Mouse (Mus musculus) heart, postnatal 0 days (tissue): ENCODE measurements around the gene Leng1. TPM values are rescaled to one million over a fixed set of nuclear protein-coding genes. Genes with fewer than 3 reads are reported as not detected.
A peak's percentile ranks its signal among the peaks of the same experiment; 100 is the strongest.

Source experiments
- ATAC-seq: fragments of 200-750 bp; cut with Nextera tagmentation; 2 replicates; pipeline ENCODE4 v1.8.0; 2017; ENCODE audit warnings: low read depth, moderate number of reproducible peaks, moderate library complexity; ENCODE audit not compliant: insufficient read depth
- DNase-seq: peaks from one replicate; pipeline ENCODE4 v3.0.0-alpha.2; 2016; ENCODE audit warnings: low spot score
- H3K27ac ChIP-seq: fragments of 300-500 bp; sonication (generic); 2 replicates; pipeline ENCODE4 v1.5.1; 2014; ENCODE audit warnings: low read depth, mild to moderate bottlenecking
- H3K27me3 ChIP-seq: fragments of 300-500 bp; sonication (generic); 2 replicates; pipeline ENCODE4 v1.6.1; 2014; ENCODE audit warnings: low read length, mixed read lengths; ENCODE audit not compliant: control insufficient read depth, insufficient read depth
- H3K36me3 ChIP-seq: fragments of 300-500 bp; sonication (generic); replicated peaks from 2 replicates; pipeline ENCODE4 v1.6.1; 2014; ENCODE audit warnings: low read length, mixed read lengths; ENCODE audit not compliant: control insufficient read depth, insufficient read depth
- H3K4me1 ChIP-seq: fragments of 300-500 bp; sonication (generic); 2 replicates; pipeline ENCODE4 v1.6.1; 2014; ENCODE audit warnings: antibody characterized with exemption; ENCODE audit not compliant: control insufficient read depth, insufficient read depth
- H3K4me2 ChIP-seq: fragments of 300-500 bp; sonication (generic); 2 replicates; pipeline ENCODE4 v1.6.1; 2014; ENCODE audit warnings: low read depth, mild to moderate bottlenecking, low read length, moderate library complexity
- H3K4me3 ChIP-seq: fragments of 300-500 bp; sonication (generic); 2 replicates; pipeline ENCODE4 v1.5.1; 2014; ENCODE audit warnings: low read depth, low read length
- H3K9ac ChIP-seq: fragments of 300-500 bp; sonication (generic); replicated peaks from 2 replicates; pipeline ENCODE4 v1.6.1; 2014; ENCODE audit warnings: low read depth, low read length, mixed read lengths
- H3K9me3 ChIP-seq: fragments of 300-500 bp; sonication (generic); replicated peaks from 2 replicates; pipeline ENCODE4 v1.6.1; 2016; ENCODE audit warnings: low read length; ENCODE audit not compliant: control insufficient read depth
- CTCF ChIP-seq: IDR thresholded peaks from 2 replicates; pipeline ENCODE4 v1.5.1; 2016; ENCODE audit warnings: antibody characterized with exemption, control low read depth, low read depth
- EP300 ChIP-seq: IDR thresholded peaks from 2 replicates; pipeline ENCODE4 v1.6.1; 2016; ENCODE audit warnings: antibody characterized with exemption, low read depth
- WGBS: fragments of 180-500 bp; shearing (Covaris S2); extraction: QIAGEN DNeasy Blood & Tissue Kit; methylation state at CpG from one replicate; pipeline ENCODE4 v1.1.7; 2014; 5-methylcytosine and 5-hydroxymethylcytosine counted together
- microRNA-seq: library from miRNA; unstranded; fragments of <30 nt; microRNA quantifications from one replicate; pipeline ENCODE4, GENCODE M21; 2016
- polyA plus RNA-seq: library from polyadenylated mRNA; unstranded; fragments of >200 nt; fragmentation: Nextera tagmentation; extraction: Ambion mirVana; gene quantifications from 2 replicates; pipeline ENCODE4 v1.2.1, GENCODE M21; 2015
- total RNA-seq: library from RNA; depleted of rRNA; stranded (reverse); fragments of >200 nt; gene quantifications from 2 replicates; pipeline ENCODE4 v1.2.3, GENCODE M21; 2014; ENCODE audit warnings: low replicate concordance; rRNA removed

The Leng1 gene
- total and polyA plus RNA-seq, 2 experiments from 2014 or later = 11.9 to 23.9 TPM

- no peaks in the 10 kb centered on the region for H3K27me3 ChIP-seq
- 82% methylated on average over 13 of the region's 13 CpGs for WGBS
- H3K9me3 ChIP-seq = no peaks in the 10 kb centered on the region
- DNase-seq = no peak
- H3K36me3 ChIP-seq = no peaks in the 10 kb centered on the region
- no peak overlapping the region for H3K9ac ChIP-seq
- no peak overlapping the region for H3K4me2 ChIP-seq
- TF ChIP-seq CTCF (no peak), EP300 (no peak)
- H3K4me1 ChIP-seq = 0 out of 2 replicates have a peak, but pooled peaks cover 3% of the 10 kb centered on the region
- H3K4me3 ChIP-seq = no peak overlapping the region
- no peak for ATAC-seq
- H3K27ac ChIP-seq = no peak overlapping the region
Observed at GRCm38 (mm10) chr7:3611006-3611405, 54.6 kb downstream of the Leng1 start.

DNA sequence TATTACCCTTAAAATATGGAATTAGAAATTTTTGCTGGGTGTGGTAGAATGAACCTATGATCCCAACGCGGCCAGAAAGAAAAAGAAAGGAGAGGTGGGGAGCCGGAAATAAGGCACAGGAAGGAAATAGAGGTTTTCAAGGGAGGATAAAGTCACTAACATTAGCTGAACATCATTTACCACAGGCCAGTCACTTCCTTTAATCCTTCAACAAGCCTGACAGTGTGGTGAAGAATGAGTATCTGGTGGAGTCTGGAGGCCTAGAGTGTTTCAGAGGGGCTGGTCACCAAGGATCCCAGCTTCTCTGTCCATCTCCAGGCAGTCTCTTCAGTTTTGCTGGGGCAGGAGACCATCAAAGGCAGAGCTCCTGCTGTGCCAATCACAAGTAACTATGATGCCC is 55.2 kb downstream of the Leng1 start:
- no peak overlapping the region for H3K4me3 ChIP-seq

More for the DNA sequence above, 55.2 kb downstream of the Leng1 start:
- Histone ChIP-seq H3K36me3 (no peaks in the 10 kb centered on the region), H3K9me3 (no peaks in the 10 kb centered on the region), H3K4me1 (0 out of 2 replicates have a peak, but pooled peaks cover 3% of the 10 kb centered on the region), H3K27ac (no peak overlapping the region), H3K4me2 (no peak overlapping the region), H3K27me3 (no peaks in the 10 kb centered on the region), H3K9ac (no peak overlapping the region)
- TF ChIP-seq CTCF (no peak), EP300 (no peak)
- ATAC-seq (no peak), DNase-seq (no peak)
- 53% methylated on average over 3 of the region's 3 CpGs for WGBS

Small RNA genes within 50 kb of the gene (microRNA-seq; reads per million reads assigned to microRNA genes)
- 7.3 reads per million, percentile 26 among the genes with 10 or more reads in this experiment for gene Mir3572

Other genes with a start within 250 kb of the Leng1 start
- 12.0 and 21.3 TPM in 2 replicates for gene Cacng6, start 241.6 kb downstream of the Leng1 start, total RNA-seq
- gene Cacng6, start 241.6 kb downstream of the Leng1 start, polyA plus RNA-seq = 20.4 and 20.9 TPM in 2 replicates
- 3.6 TPM in 1 of 2 replicates, not detected in the other for gene Tarm1, start 163.2 kb downstream of the Leng1 start, total RNA-seq
- gene Tarm1, start 163.2 kb downstream of the Leng1 start, polyA plus RNA-seq = 0.10 TPM in 1 of 2 replicates, not detected in the other
- 0.19 TPM in 1 of 2 replicates, not detected in the other for gene Oscar, start 49.7 kb downstream of the Leng1 start, total RNA-seq
- gene Oscar, start 49.7 kb downstream of the Leng1 start, polyA plus RNA-seq = 0.25 and 0.37 TPM in 2 replicates
- gene Ndufa3, start 48.5 kb downstream of the Leng1 start, total RNA-seq = 915 and 1,160 TPM in 2 replicates
- gene Ndufa3, start 48.5 kb downstream of the Leng1 start, polyA plus RNA-seq = 1,410 and 1,523 TPM in 2 replicates
- gene Tfpt, start 35.9 kb downstream of the Leng1 start, total RNA-seq = 3.1 and 21.0 TPM in 2 replicates
- 14.2 and 16.0 TPM in 2 replicates for gene Tfpt, start 35.9 kb downstream of the Leng1 start, polyA plus RNA-seq
- 32.2 and 47.9 TPM in 2 replicates for gene Prpf31, start 35.9 kb downstream of the Leng1 start, total RNA-seq
- 35.3 and 41.5 TPM in 2 replicates for gene Prpf31, start 35.9 kb downstream of the Leng1 start, polyA plus RNA-seq
- 7.5 and 16.8 TPM in 2 replicates for gene Cnot3, start 20.6 kb downstream of the Leng1 start, total RNA-seq
- gene Cnot3, start 20.6 kb downstream of the Leng1 start, polyA plus RNA-seq = 15.9 and 19.4 TPM in 2 replicates
- 0.31 and 0.99 TPM in 2 replicates for gene Tmc4, start 11.7 kb upstream of the Leng1 start, total RNA-seq
- 2.3 and 3.2 TPM in 2 replicates for gene Tmc4, start 11.7 kb upstream of the Leng1 start, polyA plus RNA-seq
- gene Tsen34, start 27.0 kb upstream of the Leng1 start, total RNA-seq = 289 and 303 TPM in 2 replicates
- 170 and 183 TPM in 2 replicates for gene Tsen34, start 27.0 kb upstream of the Leng1 start, polyA plus RNA-seq
- 33.7 and 48.4 TPM in 2 replicates for gene Mboat7, start 27.7 kb upstream of the Leng1 start, total RNA-seq
- 19.6 and 20.3 TPM in 2 replicates for gene Mboat7, start 27.7 kb upstream of the Leng1 start, polyA plus RNA-seq
- 785 and 888 TPM in 2 replicates for gene Rps9, start 38.2 kb upstream of the Leng1 start, total RNA-seq
- 816 and 864 TPM in 2 replicates for gene Rps9, start 38.2 kb upstream of the Leng1 start, polyA plus RNA-seq
- 0.81 and 5.5 TPM in 2 replicates for gene Pirb, start 54.6 kb upstream of the Leng1 start, total RNA-seq
- 0.72 and 0.73 TPM in 2 replicates for gene Pirb, start 54.6 kb upstream of the Leng1 start, polyA plus RNA-seq
- gene Gm15448, start 159.8 kb upstream of the Leng1 start, total RNA-seq = not detected in 2 replicates
- not detected in 2 replicates for gene Gm15448, start 159.8 kb upstream of the Leng1 start, polyA plus RNA-seq
- gene Pira2, start 179.2 kb upstream of the Leng1 start, total RNA-seq = not detected in 2 replicates
- gene Pira2, start 179.2 kb upstream of the Leng1 start, polyA plus RNA-seq = 0.10 and 0.11 TPM in 2 replicates
- 1.2 and 1.3 TPM in 2 replicates for gene Gm14548, start 232.3 kb upstream of the Leng1 start, total RNA-seq
- gene Gm14548, start 232.3 kb upstream of the Leng1 start, polyA plus RNA-seq = 0.05 and 0.07 TPM in 2 replicates
- 0.12 TPM in 1 of 2 replicates, not detected in the other for gene Lilra6, start 249.7 kb upstream of the Leng1 start, total RNA-seq
- gene Lilra6, start 249.7 kb upstream of the Leng1 start, polyA plus RNA-seq = 0.08 and 0.14 TPM in 2 replicates